Mouse (Mus musculus) neural tube, embryonic 11.5 days (tissue): ENCODE measurements around the gene Abce1. TPM values are rescaled to one million over a fixed set of nuclear protein-coding genes. Genes with fewer than 3 reads are reported as not detected.

Experiments
- ATAC-seq: fragments of 200-750 bp; cut with Nextera tagmentation; 2 replicates; pipeline ENCODE4 v1.8.0; 2017; ENCODE audit warnings: moderate number of reproducible peaks, mild to moderate bottlenecking, moderate TSS enrichment, moderate library complexity; ENCODE audit not compliant: insufficient read depth, low FRiP score, low TSS enrichment
- DNase-seq: peaks from one replicate; pipeline ENCODE4 v3.0.0-alpha.2; 2015; ENCODE audit warnings: low spot score
- H3K27ac ChIP-seq: fragments of 300-500 bp; sonication (generic); 2 replicates; pipeline ENCODE4 v1.5.1; 2014; ENCODE audit warnings: low read depth, mild to moderate bottlenecking, low read length
- H3K27me3 ChIP-seq: fragments of 300-500 bp; sonication (generic); 2 replicates; pipeline ENCODE4 v1.6.1; 2014; ENCODE audit warnings: mild to moderate bottlenecking, low read length, mixed read lengths; ENCODE audit not compliant: control insufficient read depth, insufficient read depth
- H3K36me3 ChIP-seq: fragments of 300-500 bp; sonication (generic); 2 replicates; pipeline ENCODE4 v1.6.1; 2014; ENCODE audit warnings: mild to moderate bottlenecking, low read length, moderate library complexity, mixed read lengths; ENCODE audit not compliant: control insufficient read depth, insufficient read depth
- H3K4me1 ChIP-seq: fragments of 300-500 bp; sonication (generic); 2 replicates; pipeline ENCODE4 v1.6.1; 2014; ENCODE audit warnings: low read length, mixed read lengths; ENCODE audit not compliant: control insufficient read depth, insufficient read depth
- H3K4me2 ChIP-seq: fragments of 300-500 bp; sonication (generic); 2 replicates; pipeline ENCODE4 v1.6.1; 2014; ENCODE audit warnings: low read depth, mild to moderate bottlenecking, moderate library complexity
- H3K4me3 ChIP-seq: fragments of 300-500 bp; sonication (generic); 2 replicates; pipeline ENCODE4 v1.5.1; 2014; ENCODE audit warnings: low read depth, low read length
- H3K9ac ChIP-seq: fragments of 300-500 bp; sonication (generic); 2 replicates; pipeline ENCODE4 v1.6.1; 2014; ENCODE audit warnings: mild to moderate bottlenecking, low read length
- H3K9me3 ChIP-seq: fragments of 300-500 bp; sonication (generic); 2 replicates; pipeline ENCODE4 v1.6.1; 2016; ENCODE audit warnings: low read length; ENCODE audit not compliant: control insufficient read depth
- WGBS: fragments of 180-500 bp; shearing (Covaris S2); extraction: QIAGEN DNeasy Blood & Tissue Kit; methylation state at CpG from one replicate; pipeline ENCODE4 v1.1.7; 2014; 5-methylcytosine and 5-hydroxymethylcytosine counted together
- polyA plus RNA-seq: library from polyadenylated mRNA; unstranded; fragments of >200 nt; fragmentation: Nextera tagmentation; extraction: Ambion mirVana; gene quantifications from 2 replicates; pipeline ENCODE4 v1.2.1, GENCODE M21; 2014

Gene Abce1
- polyA plus RNA-seq = 135 and 144 TPM in 2 replicates

- H3K4me3 ChIP-seq = peak within 1 kb of the TSS; percentile 92
- peak within 1 kb of the TSS; percentile 85 for H3K9ac ChIP-seq
- peak within 1 kb of the TSS; percentile 85 for H3K27ac ChIP-seq
- WGBS = under 1% methylated on average over 73 of the region's 73 CpGs
- 0 out of 2 replicates have a peak, but pooled peaks cover 5% of the 10 kb centered on the region for H3K4me1 ChIP-seq
- ATAC-seq (peak; percentile 98), DNase-seq (peak; percentile 100)
- peaks cover 4% of the 10 kb centered on the region for H3K36me3 ChIP-seq
- peak within 1 kb of the TSS; percentile 65 for H3K4me2 ChIP-seq
- no peaks in the 10 kb centered on the region for H3K9me3 ChIP-seq
- H3K27me3 ChIP-seq = no peaks in the 10 kb centered on the region
Observed at GRCm38 (mm10) chr8:79711064-79711961, at the start of gene Abce1, which contains the start of gene Anapc10. TSS of gene Abce1 (minus strand) at chr8:79711740. TSS of gene Anapc10 (plus strand) at chr8:79711820.

- H3K36me3 ChIP-seq = no peaks in the 10 kb centered on the region
- H3K27ac ChIP-seq = no peak overlapping the region
- H3K4me3 ChIP-seq = no peak overlapping the region
- no peak for ATAC-seq
- no peaks in the 10 kb centered on the region for H3K9me3 ChIP-seq
- H3K4me1 ChIP-seq = no peaks in the 10 kb centered on the region
- no peaks in the 10 kb centered on the region for H3K27me3 ChIP-seq
- no peak for DNase-seq
- H3K4me2 ChIP-seq = no peak overlapping the region
- 78% methylated on average over 2 of the region's 2 CpGs for WGBS
- H3K9ac ChIP-seq = no peak overlapping the region
Observed at GRCm38 (mm10) chr8:79750305-79750704, 38.8 kb upstream of the Abce1 start.

- Histone ChIP-seq H3K9me3 (no peaks in the 10 kb centered on the region), H3K36me3 (no peaks in the 10 kb centered on the region), H3K4me3 (no peak overlapping the region), H3K4me2 (no peak overlapping the region), H3K27ac (no peak overlapping the region), H3K4me1 (no peaks in the 10 kb centered on the region), H3K9ac (no peak overlapping the region), H3K27me3 (no peaks in the 10 kb centered on the region)
- DNase-seq (no peak), ATAC-seq (no peak)
- WGBS = 71% methylated on average over 4 of the region's 4 CpGs
Observed at GRCm38 (mm10) chr8:79748591-79748990, 37.1 kb upstream of the Abce1 start.

- no peaks in the 10 kb centered on the region for H3K9me3 ChIP-seq
- H3K27ac ChIP-seq = no peak overlapping the region
- WGBS = 33% methylated on average over 2 of the region's 2 CpGs
- no peak overlapping the region for H3K4me3 ChIP-seq
- ATAC-seq (no peak), DNase-seq (no peak)
- H3K4me2 ChIP-seq = no peak overlapping the region
- H3K36me3 ChIP-seq = no peaks in the 10 kb centered on the region
- no peaks in the 10 kb centered on the region for H3K4me1 ChIP-seq
- no peaks in the 10 kb centered on the region for H3K27me3 ChIP-seq
- H3K9ac ChIP-seq = no peak overlapping the region
Observed at GRCm38 (mm10) chr8:79748171-79748570, 36.6 kb upstream of the Abce1 start.

GRCm38 (mm10) chr8:79734304-79734703, 22.8 kb upstream of the Abce1 start:
- Histone ChIP-seq H3K4me1 (no peaks in the 10 kb centered on the region), H3K4me2 (no peak overlapping the region), H3K36me3 (no peaks in the 10 kb centered on the region), H3K27me3 (no peaks in the 10 kb centered on the region), H3K4me3 (no peak overlapping the region), H3K9me3 (no peaks in the 10 kb centered on the region), H3K9ac (no peak overlapping the region), H3K27ac (no peak overlapping the region)
- 28% methylated on average over 2 of the region's 2 CpGs for WGBS
- ATAC-seq (no peak; the same call in 1 of the 2 replicates), DNase-seq (peak; percentile 15)

GRCm38 (mm10) chr8:79727900-79728299, 16.4 kb upstream of the Abce1 start:
- H3K9me3 ChIP-seq = no peaks in the 10 kb centered on the region
- H3K36me3 ChIP-seq = no peaks in the 10 kb centered on the region
- ATAC-seq = no peak
- H3K27me3 ChIP-seq = no peaks in the 10 kb centered on the region
- no peak for DNase-seq
- H3K4me3 ChIP-seq = no peak overlapping the region
- H3K4me2 ChIP-seq = no peak overlapping the region
- no peak overlapping the region for H3K9ac ChIP-seq
- 94% methylated on average over 1 of the region's 1 CpGs for WGBS
- no peaks in the 10 kb centered on the region for H3K4me1 ChIP-seq
- no peak overlapping the region for H3K27ac ChIP-seq

GRCm38 (mm10) chr8:79724589-79724988, 13.0 kb upstream of the Abce1 start:
- Histone ChIP-seq H3K4me1 (no peaks in the 10 kb centered on the region), H3K9ac (no peak overlapping the region), H3K36me3 (peaks cover 4% of the 10 kb centered on the region; the same call in 1 of the 2 replicates), H3K9me3 (no peaks in the 10 kb centered on the region), H3K27me3 (no peaks in the 10 kb centered on the region), H3K4me2 (no peak overlapping the region), H3K27ac (no peak overlapping the region), H3K4me3 (no peak overlapping the region)
- DNase-seq = no peak
- ATAC-seq = no peak
- 24% methylated on average over 3 of the region's 3 CpGs for WGBS

- H3K4me3 ChIP-seq = no peak overlapping the region
- no peak for ATAC-seq
- H3K4me2 ChIP-seq = no peak overlapping the region
- H3K9me3 ChIP-seq = no peaks in the 10 kb centered on the region
- H3K4me1 ChIP-seq = no peaks in the 10 kb centered on the region
- no peaks in the 10 kb centered on the region for H3K27me3 ChIP-seq
- peaks cover 4% of the 10 kb centered on the region; the same call in 1 of the 2 replicates for H3K36me3 ChIP-seq
- no peak overlapping the region for H3K27ac ChIP-seq
- DNase-seq = no peak
- no peak overlapping the region for H3K9ac ChIP-seq
Observed at GRCm38 (mm10) chr8:79723308-79723707, 11.8 kb upstream of the Abce1 start.

GRCm38 (mm10) chr8:79721537-79721936, 10.0 kb upstream of the Abce1 start:
- DNase-seq (no peak), ATAC-seq (no peak)
- Histone ChIP-seq H3K9ac (no peak overlapping the region), H3K27me3 (no peaks in the 10 kb centered on the region), H3K36me3 (peaks cover 4% of the 10 kb centered on the region; the same call in 1 of the 2 replicates), H3K4me2 (no peak overlapping the region), H3K4me3 (no peak overlapping the region), H3K4me1 (no peaks in the 10 kb centered on the region), H3K9me3 (no peaks in the 10 kb centered on the region), H3K27ac (no peak overlapping the region)
